Mouse (Mus musculus): ENCODE measurements at regions not wholly inside any gene's neighbourhood (a gene's known extent, or its start where the extent isn't known, plus 50 kb on each side); places are given as distances from the start of the nearest gene placed in this dataset.

- H3K79me2 ChIP-seq (replicated peaks; ENCODE audit: control insufficient read depth, extremely low read depth, insufficient read depth, poor library complexity, severe bottlenecking): no peaks in the 10 kb centered on the region
- no peak overlapping the region for H3K4me3 ChIP-seq (replicated peaks in 1 of 3; ENCODE audit: low read depth in 2 of 3, low read length in 2 of 3, poor library complexity in 1 of 3)
- dilution Hi-C loops (cut with MboI; ENCODE audit: extremely low pct_ligation_motif_present, extremely low pct_unique_long_range_greater_than_20kb, low sequenced_read_pairs): no loop called here
- H3K4me1 ChIP-seq (ENCODE audit: control insufficient read depth in 1 of 2, insufficient read depth in 2 of 2): peaks cover 4 to 24% of the 10 kb centered on the region in 2 experiments; a peak in 2 of 4 replicates
- in situ Hi-C loops (cut with MboI; ENCODE audit: low pct_ligation_motif_present, low pct_unique_long_range_greater_than_20kb, low sequenced_read_pairs): loop anchor here (5.0 to 25.0 kb wide), 3 partner anchors 266 to 571 kb away; partner anchors contain the start of gene Plk2
- H3K27ac ChIP-seq (ENCODE audit: insufficient read depth, low read depth): no peak overlapping the region
- H3K4me2 ChIP-seq (ENCODE audit: insufficient read depth, low read depth, poor library complexity, severe bottlenecking): no peak overlapping the region
- no peak overlapping the region for H3K9ac ChIP-seq (ENCODE audit: insufficient read depth, low read depth)
- peaks cover 6% of the 10 kb centered on the region for H3K9me3 ChIP-seq (replicated peaks; ENCODE audit: low read length)
- TF ChIP-seq NELFE (IDR thresholded peaks at IDR 0.05; ENCODE audit: low read depth, low read length) (no peak), EP300 (IDR thresholded peaks at IDR 0.05; ENCODE audit: low read length) (no peak)
- H3K27me3 ChIP-seq (replicated peaks): no peaks in the 10 kb centered on the region
- DNase-seq (ENCODE audit: extremely low read depth): no peak
- no peaks in the 10 kb centered on the region for H3K36me3 ChIP-seq (replicated peaks in 1 of 2; ENCODE audit: control insufficient read depth in 1 of 2, insufficient read depth in 1 of 2, low read length in 1 of 2)
Measured at GRCm38 (mm10) chr13:110968507-110968905, 286.3 kb upstream of the Actbl2 start.

GRCm38 (mm10) chr13:110977379-110977778 is 277.4 kb upstream of the Actbl2 start:
- TF ChIP-seq ETS1 (conservative IDR thresholded peaks at IDR 0.05; ENCODE audit: low read depth, low read length) (0 out of 2 replicates have a peak, but pooled peaks have one; percentile 29), JUN (IDR thresholded peaks at IDR 0.05; ENCODE audit: insufficient read depth, low read depth, low read length) (no peak), MEF2A (IDR thresholded peaks at IDR 0.05; ENCODE audit: borderline replicate concordance, low read depth, low read length) (peak; percentile 62), CTCF (conservative IDR thresholded peaks at IDR 0.05 in 1 of 2, IDR thresholded peaks at IDR 0.05 in 1 of 2; ENCODE audit: low read depth in 2 of 2, low read length in 2 of 2) (no peak), HCFC1 (IDR thresholded peaks at IDR 0.05; ENCODE audit: low read depth, low read length) (no peak), NELFE (IDR thresholded peaks at IDR 0.05; ENCODE audit: low read depth, low read length) (no peak), BHLHE40 (IDR thresholded peaks at IDR 0.05; ENCODE audit: low read depth, low read length) (0 out of 2 replicates have a peak, but pooled peaks have one; percentile 27), GABPA (IDR thresholded peaks at IDR 0.05; ENCODE audit: insufficient replicate concordance, low read depth, low read length) (no peak), MAX (IDR thresholded peaks at IDR 0.05; ENCODE audit: low read length) (no peak), IRF4 (IDR thresholded peaks at IDR 0.05; ENCODE audit: low read depth, low read length) (peak; percentile 93), KAT2A (IDR thresholded peaks at IDR 0.05; ENCODE audit: insufficient replicate concordance, low read length) (no peak), EP300 (IDR thresholded peaks at IDR 0.05; ENCODE audit: low read length) (peak; percentile 94), POLR2A (IDR thresholded peaks at IDR 0.05; ENCODE audit: low read depth, low read length) (no peak), MAFK (IDR thresholded peaks at IDR 0.05; ENCODE audit: insufficient replicate concordance, low read length) (peak; percentile 72), ZNF384 (IDR thresholded peaks at IDR 0.05; ENCODE audit: low read depth, low read length) (peak; percentile 89)
- 0 out of 2 replicates have a peak overlapping the region, but pooled peaks have one; percentile 7 for H3K4me2 ChIP-seq (ENCODE audit: insufficient read depth, low read depth, poor library complexity, severe bottlenecking)
- H3K27me3 ChIP-seq (replicated peaks): no peaks in the 10 kb centered on the region
- DNase-seq (ENCODE audit: extremely low read depth): peak; percentile 40
- peaks cover 0 to 12% of the 10 kb centered on the region in 2 experiments; a peak in 2 of 4 replicates for H3K4me1 ChIP-seq (ENCODE audit: control insufficient read depth in 1 of 2, insufficient read depth in 2 of 2)
- in situ Hi-C loops (cut with MboI; ENCODE audit: low pct_ligation_motif_present, low pct_unique_long_range_greater_than_20kb, low sequenced_read_pairs): loop anchor here (25.0 kb wide), 1 partner anchor 410 kb away; no protein-coding TSS in a partner anchor
- H3K27ac ChIP-seq (ENCODE audit: insufficient read depth, low read depth): no peak overlapping the region
- no peaks in the 10 kb centered on the region for H3K36me3 ChIP-seq (replicated peaks in 1 of 2; ENCODE audit: control insufficient read depth in 1 of 2, insufficient read depth in 1 of 2, low read length in 1 of 2)
- H3K79me2 ChIP-seq (replicated peaks; ENCODE audit: control insufficient read depth, extremely low read depth, insufficient read depth, poor library complexity, severe bottlenecking): no peaks in the 10 kb centered on the region
- dilution Hi-C loops (cut with MboI; ENCODE audit: extremely low pct_ligation_motif_present, extremely low pct_unique_long_range_greater_than_20kb, low sequenced_read_pairs): no loop called here
- no peak overlapping the region for H3K9ac ChIP-seq (ENCODE audit: insufficient read depth, low read depth)
- no peak overlapping the region for H3K4me3 ChIP-seq (replicated peaks in 1 of 3; ENCODE audit: low read depth in 2 of 3, low read length in 2 of 3, poor library complexity in 1 of 3)
- H3K9me3 ChIP-seq (replicated peaks; ENCODE audit: low read length): no peaks in the 10 kb centered on the region

Measured in CH12.LX (cell line).